Mouse (Mus musculus): ENCODE data around the gene Ssxb2. TPM values are rescaled to one million over a fixed set of nuclear protein-coding genes. Genes with fewer than 3 reads are reported as not detected.
"Not testable (repeated sequence)": the region's sequence is repeated elsewhere in the genome, so short reads cannot be mapped to it uniquely, and the experiment has no call there.

The Ssxb2 gene
- total RNA-seq (2014; rRNA removed) (not detected in 2 replicates), polyA plus RNA-seq (2015; fragmentation: Nextera tagmentation; extraction: Ambion mirVana) (not detected in 2 replicates)

DNA sequence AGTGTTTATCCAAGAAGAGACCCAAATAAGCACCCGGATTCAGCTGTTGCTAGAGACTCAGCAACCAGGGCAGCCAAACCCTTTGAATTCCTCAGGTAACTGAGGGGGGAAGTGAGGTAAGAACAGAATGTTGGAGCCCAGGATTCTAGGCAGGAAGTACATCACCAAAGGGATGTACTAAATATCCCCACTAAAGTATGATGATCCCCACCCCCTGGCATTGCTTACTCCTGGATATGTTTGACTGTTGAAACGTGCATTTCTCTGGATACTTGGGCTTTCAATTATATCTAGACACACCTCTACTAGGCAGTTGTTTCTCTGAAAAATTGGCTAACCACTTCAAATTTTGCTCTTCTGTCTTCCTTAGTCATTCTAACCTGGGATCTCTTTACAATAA lies at the start of gene Ssxb2:
Gene Ssxb2, minus strand, starts transcription at position 101 of the 400 bp plus-strand sequence.
- not testable (repeated sequence) for H3K4me2 ChIP-seq (ENCODE audit: low read depth); H3K9ac ChIP-seq; H3K4me3 ChIP-seq (ENCODE audit: low read depth, low read length); H3K36me3 ChIP-seq (ENCODE audit: insufficient read depth); DNase-seq; H3K27ac ChIP-seq (ENCODE audit: low read depth, low read length); H3K27me3 ChIP-seq (ENCODE audit: insufficient read depth, low read length); H3K9me3 ChIP-seq (ENCODE audit: low read length); ATAC-seq; H3K4me1 ChIP-seq (ENCODE audit: insufficient read depth)
- WGBS = 71% methylated on average over 2 of the region's 2 CpGs

DNA sequence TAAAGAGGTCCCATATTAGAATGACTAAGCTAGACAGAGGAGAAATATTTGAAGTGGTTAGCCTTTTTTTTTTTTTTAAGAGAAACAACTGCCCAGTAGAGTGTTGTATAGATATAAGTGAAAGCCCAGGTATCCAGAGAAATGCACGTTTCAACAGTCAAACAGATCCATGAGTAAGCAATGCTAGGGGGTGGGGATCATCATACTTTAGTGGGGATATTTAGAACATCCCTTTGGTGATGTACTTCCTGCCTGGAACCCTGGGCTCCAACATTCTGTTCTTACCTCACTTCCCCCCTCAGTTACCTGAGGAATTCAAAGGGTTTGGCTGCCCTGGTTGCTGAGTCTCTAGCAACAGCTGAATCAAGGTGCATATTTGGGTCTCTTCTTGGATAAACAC lies 48.5 kb downstream of the Ssxb2 start, which contains the start of gene Ssxb1:
Gene Ssxb1, plus strand, starts transcription at position 301 of the 400 bp plus-strand sequence.
- 26% methylated on average over 1 of the region's 1 CpGs for WGBS
- not testable (repeated sequence) for H3K27me3 ChIP-seq (ENCODE audit: insufficient read depth, low read length)

More for the DNA sequence above, 48.5 kb downstream of the Ssxb2 start, which contains the start of gene Ssxb1:
- H3K27ac ChIP-seq (ENCODE audit: low read depth, low read length); DNase-seq; H3K36me3 ChIP-seq (ENCODE audit: insufficient read depth); H3K9ac ChIP-seq; H3K4me1 ChIP-seq (ENCODE audit: insufficient read depth); ATAC-seq; H3K9me3 ChIP-seq (ENCODE audit: low read length); H3K4me2 ChIP-seq (ENCODE audit: low read depth); H3K4me3 ChIP-seq (ENCODE audit: low read depth, low read length): not testable (repeated sequence)

Other genes with a start within 250 kb of the Ssxb2 start
- gene Ftsj1, start 209.3 kb downstream of the Ssxb2 start, total RNA-seq (2014; rRNA removed) = 36.9 and 44.9 TPM in 2 replicates
- gene Ftsj1, start 209.3 kb downstream of the Ssxb2 start, polyA plus RNA-seq (2015; fragmentation: Nextera tagmentation; extraction: Ambion mirVana) = 40.0 and 45.4 TPM in 2 replicates
- 15.3 and 20.8 TPM in 2 replicates for gene Slc38a5, start 190.6 kb downstream of the Ssxb2 start, total RNA-seq (2014; rRNA removed)
- 21.5 and 25.0 TPM in 2 replicates for gene Slc38a5, start 190.6 kb downstream of the Ssxb2 start, polyA plus RNA-seq (2015; fragmentation: Nextera tagmentation; extraction: Ambion mirVana)
- gene Ssxb10, start 134.3 kb downstream of the Ssxb2 start, total RNA-seq (2014; rRNA removed) = not detected in 2 replicates
- gene Ssxb10, start 134.3 kb downstream of the Ssxb2 start, polyA plus RNA-seq (2015; fragmentation: Nextera tagmentation; extraction: Ambion mirVana) = not detected in 2 replicates
- gene Ssxb9, start 94.7 kb downstream of the Ssxb2 start, total RNA-seq (2014; rRNA removed) = not detected in 2 replicates
- not detected in 2 replicates for gene Ssxb9, start 94.7 kb downstream of the Ssxb2 start, polyA plus RNA-seq (2015; fragmentation: Nextera tagmentation; extraction: Ambion mirVana)
- not detected in 2 replicates for gene Ssxb1, start 48.4 kb downstream of the Ssxb2 start, total RNA-seq (2014; rRNA removed)
- gene Ssxb1, start 48.4 kb downstream of the Ssxb2 start, polyA plus RNA-seq (2015; fragmentation: Nextera tagmentation; extraction: Ambion mirVana) = not detected in 2 replicates
- not detected in 2 replicates for gene Gm14459, start 63.2 kb upstream of the Ssxb2 start, total RNA-seq (2014; rRNA removed)
- not detected in 2 replicates for gene Gm14459, start 63.2 kb upstream of the Ssxb2 start, polyA plus RNA-seq (2015; fragmentation: Nextera tagmentation; extraction: Ambion mirVana)
- gene Ssxb6, start 86.5 kb upstream of the Ssxb2 start, total RNA-seq (2014; rRNA removed) = not detected in 2 replicates
- gene Ssxb6, start 86.5 kb upstream of the Ssxb2 start, polyA plus RNA-seq (2015; fragmentation: Nextera tagmentation; extraction: Ambion mirVana) = not detected in 2 replicates
- gene Ssxb3, start 130.1 kb upstream of the Ssxb2 start, total RNA-seq (2014; rRNA removed) = not detected in 2 replicates
- not detected in 2 replicates for gene Ssxb3, start 130.1 kb upstream of the Ssxb2 start, polyA plus RNA-seq (2015; fragmentation: Nextera tagmentation; extraction: Ambion mirVana)
- gene Ssxb8, start 229.1 kb upstream of the Ssxb2 start, total RNA-seq (2014; rRNA removed) = not detected in 2 replicates
- not detected in 2 replicates for gene Ssxb8, start 229.1 kb upstream of the Ssxb2 start, polyA plus RNA-seq (2015; fragmentation: Nextera tagmentation; extraction: Ambion mirVana)

All from forebrain, postnatal 0 days (tissue).